Mouse (Mus musculus): Measurements from ENCODE around the gene Myadm. TPM values are rescaled to one million over a fixed set of nuclear protein-coding genes. Genes with fewer than 3 reads are reported as not detected.

Gene Myadm
- polyA plus RNA-seq, 1 experiment, result not detected

DNA sequence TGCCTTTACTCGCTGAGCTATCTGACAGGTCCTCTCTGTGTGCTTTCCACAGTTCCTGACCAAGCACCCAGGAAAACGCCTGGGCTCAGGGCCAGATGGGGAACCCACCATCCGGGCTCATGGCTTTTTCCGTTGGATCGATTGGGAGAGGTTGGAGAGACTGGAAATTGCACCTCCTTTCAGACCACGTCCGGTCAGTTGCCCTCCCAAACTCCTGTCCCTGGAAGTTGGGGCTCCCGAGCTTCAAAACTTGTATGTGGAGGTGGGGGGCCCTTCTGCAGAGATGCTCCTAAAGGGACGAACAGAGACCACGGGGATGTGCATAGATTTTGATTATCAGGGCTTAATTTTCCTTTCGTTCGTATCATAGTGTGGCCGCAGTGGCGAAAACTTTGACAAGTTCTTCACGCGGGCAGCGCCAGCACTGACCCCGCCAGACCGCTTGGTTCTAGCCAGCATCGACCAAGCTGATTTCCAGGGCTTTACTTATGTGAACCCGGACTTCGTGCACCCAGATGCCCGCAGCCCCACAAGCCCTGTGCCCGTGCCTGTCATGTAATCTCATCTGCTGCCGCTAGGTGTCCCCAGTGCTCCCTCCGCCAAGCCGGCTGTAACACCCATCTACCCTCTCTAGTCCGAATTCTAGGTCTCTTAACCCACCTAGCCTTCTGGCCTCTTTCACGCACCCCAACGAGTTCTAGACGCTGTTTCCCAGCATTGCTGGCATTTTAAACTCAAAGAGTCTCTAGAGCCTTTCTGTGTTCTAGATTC, 41.1 kb downstream of the Myadm start:
- H3K9me3 ChIP-seq (ENCODE audit: control insufficient read depth, low read length), result no peaks in the 10 kb centered on the region
- no peak for TF ChIP-seq GATA1 (IDR thresholded peaks at IDR 0.05; ENCODE audit: low read length)
- no peak for TF ChIP-seq TAL1 (IDR thresholded peaks at IDR 0.05; ENCODE audit: low read length)
- no peak overlapping the region for H3K4me3 ChIP-seq (replicated peaks)
- no peaks in the 10 kb centered on the region for H3K36me3 ChIP-seq (ENCODE audit: control insufficient read depth)
- H3K4me1 ChIP-seq (ENCODE audit: control insufficient read depth), result no peaks in the 10 kb centered on the region
- H3K27me3 ChIP-seq (ENCODE audit: control insufficient read depth), result peaks cover 41% of the 10 kb centered on the region

DNA sequence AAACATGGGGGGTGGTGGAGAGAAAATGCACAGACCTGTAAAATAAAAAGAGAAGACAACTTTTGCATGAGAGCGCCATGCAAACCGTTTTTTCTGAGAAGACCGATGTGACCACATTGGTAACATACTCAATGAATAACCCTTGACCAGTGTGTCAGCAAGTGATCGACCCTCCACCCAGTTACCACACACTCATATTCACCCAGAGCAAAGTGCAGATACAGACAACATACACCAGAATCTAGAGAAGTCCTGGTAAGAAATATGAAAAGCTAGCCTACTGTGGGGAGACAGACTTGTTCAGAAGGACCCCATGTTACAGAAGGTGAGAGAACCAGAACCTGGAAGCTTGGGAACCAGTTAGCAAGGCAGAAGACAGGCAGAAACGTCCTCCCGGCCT, 42.3 kb downstream of the Myadm start:
- Histone ChIP-seq H3K4me3 (replicated peaks) (no peak overlapping the region), H3K27me3 (ENCODE audit: control insufficient read depth) (peaks cover 41% of the 10 kb centered on the region), H3K36me3 (ENCODE audit: control insufficient read depth) (no peaks in the 10 kb centered on the region), H3K9me3 (ENCODE audit: control insufficient read depth, low read length) (no peaks in the 10 kb centered on the region), H3K4me1 (ENCODE audit: control insufficient read depth) (no peaks in the 10 kb centered on the region)
- TF ChIP-seq GATA1 (IDR thresholded peaks at IDR 0.05; ENCODE audit: low read length) (no peak), TAL1 (IDR thresholded peaks at IDR 0.05; ENCODE audit: low read length) (no peak)

- no peaks in the 10 kb centered on the region for H3K36me3 ChIP-seq (ENCODE audit: control insufficient read depth)
- no peak for TF ChIP-seq GATA1 (IDR thresholded peaks at IDR 0.05; ENCODE audit: low read length)
- no peak for TF ChIP-seq TAL1 (IDR thresholded peaks at IDR 0.05; ENCODE audit: low read length)
- H3K4me3 ChIP-seq (replicated peaks), result no peak overlapping the region
- peaks cover 41% of the 10 kb centered on the region for H3K27me3 ChIP-seq (ENCODE audit: control insufficient read depth)
- H3K9me3 ChIP-seq (ENCODE audit: control insufficient read depth, low read length), result no peaks in the 10 kb centered on the region
- no peaks in the 10 kb centered on the region for H3K4me1 ChIP-seq (ENCODE audit: control insufficient read depth)
These were observed 42.8 kb downstream of the Myadm start for GRCm38 (mm10) chr7:3331581-3332223.

DNA sequence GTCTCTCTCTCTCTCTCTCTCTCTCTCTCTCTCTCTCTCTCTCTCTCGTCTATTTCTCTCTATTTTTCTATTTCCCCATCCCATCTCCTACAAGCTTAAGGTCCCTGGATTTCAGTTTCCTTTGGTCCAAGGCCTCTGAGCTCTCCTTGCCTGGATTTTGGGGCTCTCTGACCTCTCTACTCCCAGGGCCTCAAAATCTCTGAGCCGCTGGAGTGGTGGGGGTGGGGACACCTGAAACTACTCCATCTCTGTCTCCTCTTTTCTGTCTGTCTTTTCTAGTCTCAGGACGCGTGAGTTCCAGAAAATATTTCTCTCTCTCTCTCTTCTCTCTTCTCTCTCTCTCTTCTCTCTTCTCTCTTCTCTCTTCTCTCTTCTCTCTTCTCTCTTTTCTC, 43.3 kb downstream of the Myadm start:
- Histone ChIP-seq H3K9me3 (ENCODE audit: control insufficient read depth, low read length) (no peaks in the 10 kb centered on the region), H3K27me3 (ENCODE audit: control insufficient read depth) (peaks cover 41% of the 10 kb centered on the region), H3K36me3 (ENCODE audit: control insufficient read depth) (no peaks in the 10 kb centered on the region), H3K4me1 (ENCODE audit: control insufficient read depth) (no peaks in the 10 kb centered on the region), H3K4me3 (replicated peaks) (no peak overlapping the region)
- no peak for TF ChIP-seq GATA1 (IDR thresholded peaks at IDR 0.05; ENCODE audit: low read length)
- TF ChIP-seq TAL1 (IDR thresholded peaks at IDR 0.05; ENCODE audit: low read length), result no peak

DNA sequence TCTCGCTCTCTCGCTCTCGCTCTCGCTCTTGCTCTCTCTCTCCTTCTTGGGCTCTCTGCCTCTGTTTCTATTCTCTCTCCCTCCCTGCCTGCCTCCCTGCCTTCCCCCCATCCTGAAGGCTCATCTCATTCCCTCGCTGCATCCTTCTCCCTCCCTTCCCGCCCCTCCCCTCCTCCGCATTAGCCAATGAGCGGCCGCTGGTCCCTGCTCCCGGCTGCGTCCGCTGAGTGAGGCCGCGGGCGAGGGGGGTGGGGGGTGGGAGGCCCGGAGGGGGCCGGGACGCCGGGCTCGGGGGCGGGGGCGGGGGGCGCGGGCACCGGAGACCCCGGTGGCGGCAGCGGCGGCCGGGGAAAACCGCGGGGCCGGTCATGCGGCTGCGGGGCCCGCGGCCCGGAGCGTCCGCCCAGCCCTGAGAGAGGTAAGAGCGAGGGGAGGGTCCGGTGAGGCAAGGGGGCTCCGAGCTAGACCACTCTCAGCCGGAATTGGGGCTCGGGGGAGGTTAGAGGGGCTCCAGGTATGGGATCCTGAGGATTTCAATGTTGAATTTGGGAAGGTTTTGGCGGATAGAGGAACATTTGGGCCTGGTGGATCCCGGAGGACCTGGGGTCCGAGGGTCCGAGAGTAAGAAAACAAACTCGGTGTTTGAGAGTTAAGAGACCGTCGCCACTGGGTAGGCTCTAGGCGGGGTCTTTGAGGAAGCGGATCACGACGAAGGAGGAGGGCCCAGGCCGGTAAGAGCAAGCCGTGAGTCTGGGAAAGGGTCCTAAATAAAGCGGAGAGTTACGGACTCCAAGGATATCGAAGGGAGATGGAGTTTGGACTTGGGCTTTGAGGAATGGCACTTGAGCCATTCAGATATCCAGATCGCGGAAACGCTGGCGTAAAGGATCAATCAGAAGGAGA, 44.0 kb downstream of the Myadm start, which contains the start of gene Cacng7:
Cacng7 (plus strand) TSS at position 337 of the 903 bp plus-strand sequence.
- no peaks in the 10 kb centered on the region for H3K4me1 ChIP-seq (ENCODE audit: control insufficient read depth)
- no peaks in the 10 kb centered on the region for H3K36me3 ChIP-seq (ENCODE audit: control insufficient read depth)
- H3K9me3 ChIP-seq (ENCODE audit: control insufficient read depth, low read length), result no peaks in the 10 kb centered on the region
- no peak within 1 kb of the TSS for H3K4me3 ChIP-seq (replicated peaks)
- peaks cover 41% of the 10 kb centered on the region for H3K27me3 ChIP-seq (ENCODE audit: control insufficient read depth)
- no peak for TF ChIP-seq GATA1 (IDR thresholded peaks at IDR 0.05; ENCODE audit: low read length)
- no peak for TF ChIP-seq TAL1 (IDR thresholded peaks at IDR 0.05; ENCODE audit: low read length)

DNA sequence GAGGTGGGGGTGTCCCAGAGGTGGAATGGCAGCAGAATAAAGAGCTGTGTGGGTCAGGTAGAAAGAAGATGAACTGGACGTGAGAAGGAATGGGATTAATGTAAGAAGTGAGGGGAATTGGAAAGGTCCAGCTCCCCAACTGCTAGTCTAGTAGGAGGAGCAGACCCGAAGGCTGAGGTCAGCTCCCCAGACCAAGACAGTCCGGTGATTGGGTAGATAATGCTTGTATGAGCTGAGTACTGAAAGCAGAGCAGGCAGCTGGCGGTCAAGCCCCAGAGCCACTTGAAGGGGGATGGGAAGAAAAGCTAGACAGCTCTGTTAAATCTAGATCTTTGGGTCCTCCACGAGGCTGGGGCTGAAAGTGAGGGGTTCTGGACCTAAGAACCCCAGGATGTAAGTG, 44.7 kb downstream of the Myadm start:
- Histone ChIP-seq H3K27me3 (ENCODE audit: control insufficient read depth) (peaks cover 41% of the 10 kb centered on the region), H3K4me3 (replicated peaks) (no peak overlapping the region), H3K9me3 (ENCODE audit: control insufficient read depth, low read length) (no peaks in the 10 kb centered on the region), H3K4me1 (ENCODE audit: control insufficient read depth) (no peaks in the 10 kb centered on the region), H3K36me3 (ENCODE audit: control insufficient read depth) (no peaks in the 10 kb centered on the region)
- no peak for TF ChIP-seq GATA1 (IDR thresholded peaks at IDR 0.05; ENCODE audit: low read length)
- no peak for TF ChIP-seq TAL1 (IDR thresholded peaks at IDR 0.05; ENCODE audit: low read length)

DNA sequence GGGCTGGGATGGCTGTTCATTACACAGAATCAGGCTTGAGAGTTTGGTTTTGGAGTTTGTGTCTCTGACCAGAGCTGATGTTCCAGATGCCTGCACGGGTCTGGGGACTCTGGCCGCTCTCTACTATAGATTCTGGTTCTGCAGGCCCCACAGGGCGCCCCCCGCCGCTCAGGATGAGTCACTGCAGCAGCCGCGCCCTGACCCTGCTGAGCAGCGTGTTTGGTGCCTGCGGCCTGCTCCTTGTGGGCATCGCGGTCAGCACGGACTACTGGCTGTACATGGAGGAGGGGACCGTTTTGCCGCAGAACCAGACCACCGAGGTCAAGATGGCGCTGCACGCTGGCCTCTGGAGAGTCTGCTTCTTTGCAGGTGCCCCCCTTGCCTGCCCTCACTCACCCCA, 47.5 kb downstream of the Myadm start:
- Histone ChIP-seq H3K27me3 (ENCODE audit: control insufficient read depth) (peaks cover 26% of the 10 kb centered on the region), H3K4me3 (replicated peaks) (no peak overlapping the region), H3K9me3 (ENCODE audit: control insufficient read depth, low read length) (no peaks in the 10 kb centered on the region), H3K4me1 (ENCODE audit: control insufficient read depth) (no peaks in the 10 kb centered on the region), H3K36me3 (ENCODE audit: control insufficient read depth) (no peaks in the 10 kb centered on the region)
- TF ChIP-seq GATA1 (IDR thresholded peaks at IDR 0.05; ENCODE audit: low read length) (no peak), TAL1 (IDR thresholded peaks at IDR 0.05; ENCODE audit: low read length) (no peak)

- no peaks in the 10 kb centered on the region for H3K9me3 ChIP-seq (ENCODE audit: control insufficient read depth, low read length)
- no peaks in the 10 kb centered on the region for H3K4me1 ChIP-seq (ENCODE audit: control insufficient read depth)
- TF ChIP-seq TAL1 (IDR thresholded peaks at IDR 0.05; ENCODE audit: low read length), result no peak
- peaks cover 8% of the 10 kb centered on the region for H3K27me3 ChIP-seq (ENCODE audit: control insufficient read depth)
- H3K4me3 ChIP-seq (replicated peaks), result no peak overlapping the region
- H3K36me3 ChIP-seq (ENCODE audit: control insufficient read depth), result no peaks in the 10 kb centered on the region
These were observed 49.5 kb downstream of the Myadm start for GRCm38 (mm10) chr7:3338286-3338935.
